Mouse (Mus musculus) inflammation-experienced regulatory T-cells (primary cell): Measurements from ENCODE around the gene Zfp280c. TPM values are rescaled to one million over a fixed set of nuclear protein-coding genes. Genes with fewer than 3 reads are reported as not detected.

Experiments
- polyA plus RNA-seq, 2 experiments: library from polyadenylated mRNA; unstranded; fragments of 100-300 nt; shearing (Covaris generic); gene quantifications; one replicate each; pipeline ENCODE4 v1.2.1; 2017

The Zfp280c gene
- 10 to 100 TPM; 11.8 to 14.9 TPM for polyA plus RNA-seq

DNA sequence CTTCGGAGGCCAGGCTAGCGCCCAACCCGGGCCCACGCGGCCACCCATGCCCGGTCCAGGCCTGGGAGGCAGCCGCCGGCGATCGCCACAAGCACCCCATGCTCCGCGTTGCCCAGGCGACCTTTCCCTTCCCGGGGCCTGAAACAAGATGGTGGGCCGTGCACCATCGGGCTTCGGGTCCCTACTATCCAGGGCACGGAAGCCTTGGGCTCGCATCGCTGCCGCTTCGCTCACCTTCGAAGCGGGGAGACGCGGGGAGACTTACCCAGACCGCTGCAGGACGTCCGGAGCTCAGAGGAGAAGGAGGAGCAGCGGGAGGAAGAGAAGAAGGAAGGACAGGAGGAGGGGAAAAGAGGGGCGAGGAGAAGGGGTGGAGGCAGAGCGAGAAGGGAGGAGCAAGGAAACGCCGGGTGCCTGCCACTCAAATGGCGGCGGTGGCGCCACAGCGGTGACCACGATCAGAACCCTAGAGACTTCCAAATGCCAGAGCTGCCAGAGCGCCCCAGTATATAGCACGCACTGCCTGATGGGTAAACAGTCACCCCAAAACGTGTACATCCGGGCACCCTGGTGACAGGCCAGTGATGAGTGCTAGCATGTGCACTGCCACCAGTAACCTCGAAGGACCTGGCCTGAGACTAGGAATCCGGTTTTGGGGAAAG, at the start of gene Zfp280c:
Zfp280c (minus strand) TSS at position 406 of the 662 bp plus-strand sequence.

DNA sequence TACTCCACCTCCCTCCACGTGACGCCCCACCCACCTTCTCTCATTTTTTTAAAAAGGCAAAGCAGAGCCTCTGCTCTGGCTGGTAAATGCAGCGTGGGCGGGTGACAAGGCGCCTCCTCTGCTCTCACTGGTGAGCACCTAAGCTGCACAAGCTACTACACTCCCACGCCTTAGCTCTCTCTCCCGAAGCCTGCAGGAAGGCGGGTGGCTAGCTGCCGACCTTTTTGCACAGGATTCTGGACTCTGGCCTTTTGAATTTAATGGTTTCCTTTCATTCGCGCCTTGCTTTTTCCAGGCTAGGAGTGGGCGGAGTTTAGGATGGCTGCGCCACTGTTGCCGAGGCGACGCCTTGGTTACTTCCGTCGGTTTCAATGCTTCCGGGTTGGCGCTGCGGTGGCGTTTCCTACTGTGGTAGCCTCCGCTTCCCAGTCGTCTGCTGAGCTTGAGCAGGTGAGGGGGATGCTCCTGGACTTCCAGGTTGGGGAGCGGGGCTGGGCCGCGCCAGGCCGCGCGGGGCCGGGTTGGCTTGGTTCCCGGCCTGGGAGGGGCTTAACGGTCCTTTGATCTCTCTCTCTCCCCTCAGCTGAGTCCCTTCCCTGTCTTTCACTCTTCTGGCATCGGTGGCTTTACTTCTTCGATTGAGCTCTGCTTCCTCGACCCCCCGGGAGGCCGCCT, 29.2 kb upstream of the Zfp280c start, which contains the start of gene Slc25a14:
Slc25a14 (plus strand) TSS at position 35 of the 675 bp plus-strand sequence.

DNA sequence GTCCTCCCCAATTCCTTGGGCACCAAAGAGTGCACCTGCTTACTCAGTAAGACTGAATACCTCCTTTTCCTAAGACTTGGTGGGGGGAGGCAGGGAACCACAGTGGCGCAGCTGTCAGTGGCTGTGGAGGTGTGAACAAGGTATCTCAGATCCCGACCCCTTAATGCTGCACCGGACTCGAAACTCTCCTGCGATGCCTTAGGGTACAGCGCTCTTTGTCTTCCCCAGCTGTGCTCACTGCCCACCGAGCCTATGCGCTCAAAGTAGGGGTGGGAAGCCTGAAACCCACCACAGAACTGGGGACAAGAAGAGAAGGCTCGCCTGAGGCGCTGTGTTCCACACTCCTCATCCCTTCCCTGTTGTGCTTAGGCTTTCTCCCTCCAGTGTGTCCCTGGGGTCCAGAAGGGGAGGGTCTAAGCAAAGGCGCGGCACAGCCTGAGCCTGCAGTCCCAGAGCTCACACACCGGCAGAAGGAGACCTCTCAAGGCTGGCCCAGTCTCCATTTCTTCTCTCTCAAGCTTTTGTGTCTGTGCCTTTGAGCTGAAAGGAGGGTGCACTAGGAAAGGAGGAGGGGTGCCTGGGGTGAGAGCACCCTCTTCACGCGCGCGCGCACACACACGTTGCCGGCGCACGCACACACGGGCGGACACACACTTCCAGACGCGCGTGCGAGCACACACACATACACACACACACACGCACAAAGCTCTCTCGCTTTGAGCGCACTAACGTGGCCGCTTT, 75.3 kb downstream of the Zfp280c start, which contains the start of gene Rab33a:
Rab33a (plus strand) TSS at position 478 of the 741 bp plus-strand sequence.

DNA sequence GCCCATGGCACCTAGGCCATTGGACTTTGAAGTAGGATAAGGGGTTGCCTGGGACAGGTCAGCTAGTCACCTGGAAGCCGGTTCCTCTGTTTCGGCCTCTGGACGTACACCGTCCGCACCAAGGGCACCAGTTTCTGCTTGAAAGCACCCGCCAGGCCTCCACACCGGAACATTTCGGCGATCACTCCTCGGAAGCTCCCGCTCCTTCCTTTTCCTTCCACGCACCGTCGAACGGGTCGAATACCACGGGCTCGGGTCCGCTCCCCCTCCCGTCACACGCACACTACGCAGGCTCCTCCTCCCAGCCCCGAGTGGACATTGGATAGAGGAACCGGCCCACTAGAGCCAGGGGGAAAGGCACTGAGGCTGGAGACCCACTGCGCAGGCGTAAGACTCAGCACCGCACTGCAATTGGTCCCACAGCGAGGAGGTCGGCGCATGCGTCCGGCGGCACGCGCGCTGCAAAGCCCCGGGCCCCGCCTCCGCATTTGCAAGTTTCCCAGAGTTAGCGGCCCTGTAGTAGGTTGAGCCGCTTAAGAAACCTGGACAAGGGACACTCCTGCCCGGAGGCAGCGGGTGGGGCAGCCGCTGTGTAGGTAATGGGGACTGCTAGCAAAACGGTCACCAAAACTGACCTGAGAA, 81.0 kb downstream of the Zfp280c start, which contains the start of gene Aifm1:
Aifm1 (minus strand) TSS at position 398 of the 642 bp plus-strand sequence.

Other genes with a start within 250 kb of the Zfp280c start
- gene Elf4, start 131.4 kb downstream of the Zfp280c start, polyA plus RNA-seq = 10 to 100 TPM; 71.8 to 79.2 TPM
- gene Aifm1, start 80.9 kb downstream of the Zfp280c start, polyA plus RNA-seq = 10 to 100 TPM; 37.4 to 41.3 TPM
- gene Rab33a, start 75.2 kb downstream of the Zfp280c start, polyA plus RNA-seq = 1 to 10 TPM in 1 of 2 experiments, under 1 TPM in 1; 0.23 to 1.3 TPM
- 10 to 100 TPM; 16.2 to 16.7 TPM for gene Slc25a14, start 28.9 kb upstream of the Zfp280c start, polyA plus RNA-seq
- under 1 TPM in 1 of 2 experiments, not detected in 1; 0.11 TPM for gene Gpr119, start 80.0 kb upstream of the Zfp280c start, polyA plus RNA-seq
- gene Rbmx2, start 100.5 kb upstream of the Zfp280c start, polyA plus RNA-seq = 10 to 100 TPM; 11.9 to 15.4 TPM